Mouse (Mus musculus) cortical plate, adult 2 months (tissue): ENCODE measurements around the gene Elf2.

Experiments used
- CTCF ChIP-seq: fragments of 200-500 bp; IDR thresholded peaks from 2 replicates; pipeline ENCODE4 v1.5.1; 2011; ENCODE audit warnings: mild to moderate bottlenecking, control low read depth, low read length; ENCODE audit not compliant: insufficient read depth; ENCODE audit errors: extremely low read depth
- POLR2A ChIP-seq: fragments of 200-500 bp; IDR thresholded peaks from 2 replicates; pipeline ENCODE4 v1.6.1; 2011; ENCODE audit warnings: mild to moderate bottlenecking, low read length, control low read depth; ENCODE audit not compliant: insufficient read depth; ENCODE audit errors: extremely low read depth

GRCm38 (mm10) chr3:51252223-51252622 lies 88.2 kb downstream of the Elf2 start:
- TF ChIP-seq CTCF (no peak), POLR2A (no peak)
